Mouse (Mus musculus) hindbrain, embryonic 10.5 days (tissue): ENCODE data around the gene Pard3b. TPM values are rescaled to one million over a fixed set of nuclear protein-coding genes. Genes with fewer than 3 reads are reported as not detected.

Experiments
- DNase-seq: peaks from one replicate; pipeline ENCODE4 v3.0.0-alpha.2; 2017; ENCODE audit warnings: low spot score
- H3K27ac ChIP-seq: fragments of 300-500 bp; sonication (generic); 2 replicates; pipeline ENCODE4 v1.5.1; 2016; ENCODE audit warnings: mild to moderate bottlenecking, moderate library complexity
- H3K27me3 ChIP-seq: fragments of 300-500 bp; sonication (generic); 2 replicates; pipeline ENCODE4 v1.6.1; 2016; ENCODE audit warnings: mild to moderate bottlenecking; ENCODE audit not compliant: poor library complexity, insufficient read depth, severe bottlenecking
- H3K36me3 ChIP-seq: fragments of 300-500 bp; sonication (generic); 2 replicates; pipeline ENCODE4 v1.6.1; 2016; ENCODE audit warnings: mild to moderate bottlenecking, moderate library complexity
- H3K4me1 ChIP-seq: fragments of 300-500 bp; sonication (generic); replicated peaks from 2 replicates; pipeline ENCODE4 v1.6.1; 2016; ENCODE audit warnings: mild to moderate bottlenecking
- H3K4me3 ChIP-seq: fragments of 300-500 bp; sonication (generic); 2 replicates; pipeline ENCODE4 v1.5.1; 2016; ENCODE audit warnings: mild to moderate bottlenecking, moderate library complexity
- H3K9me3 ChIP-seq: fragments of 300-500 bp; sonication (generic); 2 replicates; pipeline ENCODE4 v1.6.1; 2016; ENCODE audit warnings: mild to moderate bottlenecking, moderate library complexity
- WGBS: fragments of 180-500 bp; shearing (Covaris S2); methylation state at CpG from one replicate; pipeline ENCODE4 v1.1.7; 2016; 5-methylcytosine and 5-hydroxymethylcytosine counted together
- polyA plus RNA-seq: library from polyadenylated mRNA; unstranded; fragments of >200 nt; fragmentation: Nextera tagmentation; extraction: Ambion mirVana; gene quantifications from 2 replicates; pipeline ENCODE4 v1.2.1, GENCODE M21; 2016

Pard3b gene
- polyA plus RNA-seq, 1 experiment from 2014 or later: 12.7 TPM

GRCm38 (mm10) chr1:62348371-62348770 is 709.7 kb downstream of the Pard3b start:
- Histone ChIP-seq H3K4me3 (no peak overlapping the region), H3K9me3 (no peaks in the 10 kb centered on the region), H3K4me1 (no peaks in the 10 kb centered on the region), H3K36me3 (no peaks in the 10 kb centered on the region), H3K27me3 (no peaks in the 10 kb centered on the region), H3K27ac (no peak overlapping the region)
- WGBS: 93% methylated on average over 4 of the region's 4 CpGs
- no peak for DNase-seq

- Histone ChIP-seq H3K4me3 (no peak overlapping the region), H3K27me3 (no peaks in the 10 kb centered on the region), H3K27ac (peak overlapping the region; percentile 53; the same call in 1 of the 2 replicates), H3K4me1 (0 out of 2 replicates have a peak, but pooled peaks cover 6% of the 10 kb centered on the region), H3K36me3 (no peaks in the 10 kb centered on the region), H3K9me3 (no peaks in the 10 kb centered on the region)
- DNase-seq: no peak
- 60% methylated on average over 4 of the region's 4 CpGs for WGBS
These were observed 716.9 kb downstream of the Pard3b start for GRCm38 (mm10) chr1:62355496-62355895.

GRCm38 (mm10) chr1:62374427-62375050 is 735.9 kb downstream of the Pard3b start:
- H3K9me3 ChIP-seq: 0 out of 2 replicates have a peak, but pooled peaks cover 4% of the 10 kb centered on the region
- H3K27me3 ChIP-seq: no peaks in the 10 kb centered on the region
- peak; percentile 9 for DNase-seq
- H3K36me3 ChIP-seq: no peaks in the 10 kb centered on the region
- no peaks in the 10 kb centered on the region for H3K4me1 ChIP-seq
- no peak overlapping the region for H3K4me3 ChIP-seq
- 77% methylated on average over 7 of the region's 7 CpGs for WGBS
- no peak overlapping the region for H3K27ac ChIP-seq

GRCm38 (mm10) chr1:62378335-62378734 is 739.7 kb downstream of the Pard3b start:
- WGBS: 89% methylated on average over 4 of the region's 4 CpGs
- no peak for DNase-seq
- H3K27ac ChIP-seq: no peak overlapping the region
- no peak overlapping the region for H3K4me3 ChIP-seq
- 0 out of 2 replicates have a peak, but pooled peaks cover 4% of the 10 kb centered on the region for H3K9me3 ChIP-seq
- H3K36me3 ChIP-seq: no peaks in the 10 kb centered on the region
- H3K27me3 ChIP-seq: no peaks in the 10 kb centered on the region
- H3K4me1 ChIP-seq: no peaks in the 10 kb centered on the region

GRCm38 (mm10) chr1:62382807-62383514 is 744.3 kb downstream of the Pard3b start:
- H3K9me3 ChIP-seq: 0 out of 2 replicates have a peak, but pooled peaks cover 3% of the 10 kb centered on the region

DNA sequence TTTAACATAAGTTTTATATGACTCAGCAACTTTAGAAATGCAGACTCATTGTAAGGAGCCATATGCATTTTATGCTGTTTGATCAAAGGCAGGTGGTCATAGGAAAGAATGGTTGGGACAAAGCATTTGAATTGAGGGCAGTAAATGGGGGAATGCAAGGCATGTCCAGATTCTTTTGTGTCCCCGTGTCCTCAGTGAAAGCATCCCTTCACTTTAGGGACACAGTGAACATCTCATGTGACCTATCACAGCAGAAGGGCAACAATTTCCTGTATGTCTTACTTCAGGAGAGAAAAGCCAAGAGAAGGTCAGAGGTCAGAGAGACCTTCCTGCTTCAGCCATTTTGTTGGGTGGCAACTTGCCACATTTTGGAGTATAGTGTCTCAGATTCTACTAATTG is 745.6 kb downstream of the Pard3b start:
- Histone ChIP-seq H3K4me1 (no peaks in the 10 kb centered on the region), H3K9me3 (no peaks in the 10 kb centered on the region), H3K36me3 (no peaks in the 10 kb centered on the region), H3K27me3 (no peaks in the 10 kb centered on the region), H3K4me3 (no peak overlapping the region), H3K27ac (no peak overlapping the region)
- 78% methylated on average over 1 of the region's 1 CpGs for whole genome bisulfite sequencing
- no peak for DNase-seq

More at GRCm38 (mm10) chr1:62382807-62383514, 744.3 kb downstream of the Pard3b start:
- peak; percentile 15 for DNase-seq
- H3K27me3 ChIP-seq: no peaks in the 10 kb centered on the region
- no peak overlapping the region for H3K4me3 ChIP-seq
- no peaks in the 10 kb centered on the region for H3K36me3 ChIP-seq
- 72% methylated on average over 14 of the region's 14 CpGs for WGBS
- H3K27ac ChIP-seq: no peak overlapping the region
- H3K4me1 ChIP-seq: no peaks in the 10 kb centered on the region

DNA sequence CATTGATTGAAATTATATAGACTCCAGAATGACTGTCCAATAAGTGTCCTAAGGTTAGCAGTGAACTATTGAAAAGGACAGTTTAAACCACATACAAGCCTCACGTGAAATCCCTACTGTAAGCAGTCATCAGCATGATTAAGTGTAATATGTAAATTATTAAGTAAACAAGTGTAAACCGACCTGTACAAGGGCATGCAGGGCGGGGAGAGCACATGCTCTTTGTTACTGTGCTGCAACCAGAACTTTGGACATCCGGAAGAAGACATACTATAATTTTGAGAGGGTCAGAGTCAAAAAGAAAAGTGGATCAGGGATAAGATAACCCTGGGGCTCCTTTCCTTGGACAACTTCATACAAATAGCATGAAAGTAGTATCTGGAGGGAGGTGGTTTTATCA is 749.4 kb downstream of the Pard3b start:
- no peak overlapping the region for H3K27ac ChIP-seq
- WGBS: 80% methylated on average over 4 of the region's 4 CpGs
- no peak overlapping the region for H3K4me3 ChIP-seq
- no peaks in the 10 kb centered on the region for H3K27me3 ChIP-seq
- H3K4me1 ChIP-seq: no peaks in the 10 kb centered on the region
- H3K9me3 ChIP-seq: no peaks in the 10 kb centered on the region
- H3K36me3 ChIP-seq: no peaks in the 10 kb centered on the region
- DNase-seq: no peak

GRCm38 (mm10) chr1:62392863-62393262 is 754.2 kb downstream of the Pard3b start:
- peak; percentile 7 for DNase-seq

GRCm38 (mm10) chr1:62394555-62394954 is 755.9 kb downstream of the Pard3b start:
- Histone ChIP-seq H3K4me1 (no peaks in the 10 kb centered on the region), H3K27ac (no peak overlapping the region), H3K9me3 (no peaks in the 10 kb centered on the region), H3K4me3 (no peak overlapping the region), H3K36me3 (no peaks in the 10 kb centered on the region), H3K27me3 (no peaks in the 10 kb centered on the region)
- no peak for DNase-seq
- 88% methylated on average over 3 of the region's 3 CpGs for WGBS

More at GRCm38 (mm10) chr1:62392863-62393262, 754.2 kb downstream of the Pard3b start:
- no peaks in the 10 kb centered on the region for H3K9me3 ChIP-seq
- H3K4me3 ChIP-seq: no peak overlapping the region
- no peaks in the 10 kb centered on the region for H3K36me3 ChIP-seq
- no peak overlapping the region for H3K27ac ChIP-seq
- H3K27me3 ChIP-seq: no peaks in the 10 kb centered on the region
- no peaks in the 10 kb centered on the region for H3K4me1 ChIP-seq
- 48% methylated on average over 4 of the region's 4 CpGs for WGBS

DNA sequence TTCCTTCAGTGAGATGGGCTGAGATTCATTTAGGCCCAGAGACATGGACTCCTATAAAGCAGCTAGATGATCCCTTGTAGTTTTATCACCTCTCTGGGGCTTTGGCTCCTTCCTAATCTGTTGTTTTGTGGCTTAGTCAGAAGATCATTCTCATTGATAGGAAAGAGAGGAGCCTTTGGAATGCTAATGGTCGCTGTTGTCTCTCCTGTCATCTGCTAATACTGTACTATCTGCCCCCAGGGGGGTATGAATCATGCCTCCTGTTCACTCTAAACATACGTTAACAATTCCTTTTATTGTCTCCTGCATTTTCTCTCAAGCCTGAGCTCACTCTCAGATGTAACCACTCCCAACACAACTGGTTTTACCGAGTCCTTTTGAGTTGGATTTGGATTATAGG is 759.6 kb downstream of the Pard3b start:
- no peaks in the 10 kb centered on the region for H3K9me3 ChIP-seq
- WGBS: 14% methylated on average over 3 of the region's 3 CpGs
- H3K36me3 ChIP-seq: no peaks in the 10 kb centered on the region
- no peak overlapping the region for H3K27ac ChIP-seq
- DNase-seq: no peak
- no peak overlapping the region for H3K4me3 ChIP-seq
- no peaks in the 10 kb centered on the region for H3K4me1 ChIP-seq
- H3K27me3 ChIP-seq: no peaks in the 10 kb centered on the region

DNA sequence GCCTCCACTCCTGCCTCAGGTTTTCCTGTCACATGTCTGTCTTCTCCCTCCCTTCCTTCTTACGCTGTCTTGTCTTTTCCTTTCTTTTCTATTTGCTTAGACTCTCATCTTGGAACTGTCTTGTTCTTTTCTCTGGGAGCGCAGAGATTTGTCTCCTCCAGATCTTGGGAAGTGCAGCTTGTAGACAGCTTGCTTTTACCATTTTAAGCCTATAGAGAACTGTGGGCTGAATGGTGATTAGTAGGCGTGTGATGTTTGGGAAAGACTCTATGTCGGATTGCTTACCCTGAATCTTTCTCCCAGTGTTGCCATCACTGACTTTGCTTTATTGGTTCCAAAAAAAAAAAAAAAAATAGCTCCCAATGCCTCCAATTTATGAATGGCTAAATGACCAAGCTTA is 760.1 kb downstream of the Pard3b start:
- Histone ChIP-seq H3K4me3 (no peak overlapping the region), H3K9me3 (no peaks in the 10 kb centered on the region), H3K27ac (no peak overlapping the region), H3K4me1 (no peaks in the 10 kb centered on the region), H3K36me3 (no peaks in the 10 kb centered on the region), H3K27me3 (no peaks in the 10 kb centered on the region)
- WGBS: 74% methylated on average over 4 of the region's 4 CpGs
- DNase-seq: no peak

DNA sequence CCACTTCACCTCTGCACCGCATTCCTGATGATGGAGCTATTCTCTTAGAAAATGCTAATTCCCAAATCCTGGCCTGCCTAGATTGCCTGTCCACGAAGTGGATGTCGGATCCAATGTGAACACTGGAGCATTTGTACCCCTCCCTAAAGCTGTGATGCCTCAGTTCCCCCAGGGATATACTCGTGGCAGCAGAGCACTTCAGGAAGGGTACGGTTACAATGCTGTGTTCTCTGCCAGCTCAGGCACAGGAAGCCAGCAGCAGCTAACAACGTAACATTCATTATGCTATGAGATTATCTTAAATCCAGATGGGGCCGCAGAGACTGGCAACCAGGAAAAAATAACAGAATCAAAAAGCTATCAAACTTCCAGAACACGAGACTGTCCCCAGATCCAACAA is 766.4 kb downstream of the Pard3b start:
- DNase-seq: no peak
- Histone ChIP-seq H3K9me3 (no peaks in the 10 kb centered on the region), H3K36me3 (no peaks in the 10 kb centered on the region), H3K27ac (no peak overlapping the region), H3K27me3 (no peaks in the 10 kb centered on the region), H3K4me3 (no peak overlapping the region), H3K4me1 (no peaks in the 10 kb centered on the region)
- 63% methylated on average over 8 of the region's 8 CpGs for WGBS

- Histone ChIP-seq H3K4me3 (no peak overlapping the region), H3K27me3 (no peaks in the 10 kb centered on the region), H3K9me3 (no peaks in the 10 kb centered on the region), H3K36me3 (no peaks in the 10 kb centered on the region), H3K27ac (no peak overlapping the region), H3K4me1 (no peaks in the 10 kb centered on the region)
- 91% methylated on average over 2 of the region's 2 CpGs for WGBS
- no peak for DNase-seq
These were observed 772.7 kb downstream of the Pard3b start for GRCm38 (mm10) chr1:62411368-62411767.
